Mouse (Mus musculus) common myeloid progenitor, adult 5-6 weeks (primary cell): ENCODE data around the gene Alkbh2. TPM values are rescaled to one million over a fixed set of nuclear protein-coding genes. Genes with fewer than 3 reads are reported as not detected.

ENCODE experiments used
- ATAC-seq: replicated peaks from 2 replicates; pipeline ENCODE4 v1.8.0; 2016; ENCODE audit warnings: low read depth, mild to moderate bottlenecking, moderate TSS enrichment, inconsistent platforms; ENCODE audit not compliant: poor library complexity, severe bottlenecking
- total RNA-seq: library from RNA; stranded (forward); fragments of 200-1000, 187-1606 nt; gene quantifications from 2 replicates; pipeline ENCODE4 v1.2.3, GENCODE M21; 2017

Alkbh2 gene
- total RNA-seq, 1 experiment from 2014 or later = 11.5 TPM

DNA sequence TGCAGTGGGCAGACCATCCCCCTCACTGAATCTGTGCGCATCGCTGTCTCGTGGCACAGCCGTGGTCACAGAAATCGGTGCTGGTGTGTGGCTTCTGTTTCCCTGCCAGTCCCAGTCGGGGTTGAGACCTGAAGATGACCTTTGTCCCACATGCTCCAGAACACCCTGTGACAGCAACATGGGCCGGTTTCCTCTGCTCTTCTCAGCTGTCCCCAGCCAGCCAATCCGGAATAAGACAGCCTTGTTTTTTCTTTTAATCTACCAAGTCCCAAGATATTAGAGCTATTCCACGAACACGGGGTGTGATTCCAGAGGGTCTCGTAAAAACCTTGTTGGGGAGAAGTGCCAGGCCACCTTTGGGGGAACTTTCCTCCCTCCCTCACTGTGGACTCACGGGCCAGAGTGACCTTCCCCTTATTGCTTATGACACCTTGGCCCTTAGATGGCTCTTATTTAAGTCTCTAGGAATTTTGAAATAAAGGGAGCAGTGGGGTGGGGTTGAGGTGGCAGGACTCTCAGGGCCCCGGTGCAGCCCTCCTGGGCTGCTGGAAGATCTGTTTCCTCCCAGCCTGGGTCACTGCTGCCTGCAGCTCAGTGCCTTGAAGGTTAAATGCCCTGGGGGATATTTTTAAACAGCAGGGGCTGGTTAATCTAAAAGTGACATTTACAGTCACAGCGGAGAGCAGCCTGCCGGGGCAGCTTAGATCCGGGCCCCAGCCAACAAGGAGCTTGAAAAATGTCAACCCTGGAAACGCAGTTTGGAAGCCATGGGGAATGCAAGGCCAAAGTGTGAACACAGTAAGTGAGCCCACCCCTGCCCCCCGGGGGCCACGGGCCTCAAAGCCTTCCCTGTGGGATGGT, 18.2 kb upstream of the Alkbh2 start, which contains the start of gene Acacb:
Acacb (plus strand) TSS at position 508 of the 861 bp plus-strand sequence.
- ATAC-seq = no peak

- no peak for ATAC-seq
These were observed 11.2 kb upstream of the Alkbh2 start for GRCm38 (mm10) chr5:114139175-114139574.

DNA sequence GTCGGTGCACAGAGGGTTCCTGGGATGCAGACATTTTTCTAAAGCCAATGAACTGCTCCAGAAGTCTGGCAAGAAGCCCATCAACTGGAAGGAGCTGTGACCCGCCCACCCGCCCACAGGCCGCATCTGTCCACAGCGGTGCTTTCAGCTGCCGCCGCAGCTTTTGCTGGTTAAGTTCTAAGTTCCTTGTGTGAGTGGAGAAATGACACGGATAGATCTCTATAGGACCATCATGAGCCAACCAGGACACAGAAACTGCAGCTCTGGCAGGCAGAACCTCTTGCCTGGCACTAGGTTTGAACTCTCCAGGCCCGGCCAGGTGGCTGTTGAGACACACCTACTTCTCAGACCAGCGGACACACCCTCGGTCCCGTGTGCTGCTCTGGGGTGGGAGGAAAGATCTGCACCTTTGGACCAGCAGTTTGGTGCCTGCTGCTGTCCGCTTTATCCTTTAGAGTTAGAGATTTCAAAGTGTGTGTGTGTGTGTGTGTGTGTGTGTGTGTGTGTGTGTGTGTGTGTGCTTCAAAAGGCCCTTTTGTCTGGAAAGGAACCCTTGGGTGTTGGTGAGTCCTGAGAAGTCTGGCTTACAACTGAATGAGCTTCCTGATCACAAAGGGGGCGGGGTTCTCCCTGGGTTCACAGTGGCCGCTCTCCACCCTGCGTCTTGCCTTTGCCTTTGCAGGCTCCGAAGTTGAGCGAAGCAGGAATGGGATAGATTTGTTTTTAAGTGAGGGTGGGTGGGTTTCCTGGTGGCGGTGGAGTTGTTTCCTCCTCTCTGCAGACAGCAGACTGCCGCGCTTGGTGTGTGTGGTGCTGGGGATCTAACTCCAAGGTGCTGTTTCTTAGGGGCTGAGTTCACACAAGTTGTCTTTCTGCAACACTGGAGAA, 10.5 kb upstream of the Alkbh2 start:
- ATAC-seq = no peak

- no peak for ATAC-seq
These were observed 9.7 kb upstream of the Alkbh2 start for GRCm38 (mm10) chr5:114137481-114138276.

DNA sequence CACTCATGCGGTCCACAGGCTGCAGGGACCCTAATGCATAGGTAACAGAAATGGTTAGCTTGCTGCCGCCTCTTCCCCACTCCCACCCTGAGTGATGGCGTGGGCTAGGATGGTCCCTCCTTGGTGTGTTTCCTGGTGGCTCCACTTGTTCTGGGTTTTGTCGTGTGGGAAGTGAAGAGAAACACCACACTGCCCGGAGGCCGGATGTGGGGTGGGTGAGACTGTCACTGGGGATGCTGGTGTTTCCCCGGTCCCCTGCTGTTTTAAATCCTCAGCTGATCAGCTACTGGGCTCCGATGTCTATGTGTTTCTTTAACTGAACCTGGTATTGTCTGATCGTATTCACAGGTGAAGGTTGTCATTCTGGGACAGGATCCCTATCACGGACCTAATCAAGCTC, 7.5 kb upstream of the Alkbh2 start:
- no peak for ATAC-seq

DNA sequence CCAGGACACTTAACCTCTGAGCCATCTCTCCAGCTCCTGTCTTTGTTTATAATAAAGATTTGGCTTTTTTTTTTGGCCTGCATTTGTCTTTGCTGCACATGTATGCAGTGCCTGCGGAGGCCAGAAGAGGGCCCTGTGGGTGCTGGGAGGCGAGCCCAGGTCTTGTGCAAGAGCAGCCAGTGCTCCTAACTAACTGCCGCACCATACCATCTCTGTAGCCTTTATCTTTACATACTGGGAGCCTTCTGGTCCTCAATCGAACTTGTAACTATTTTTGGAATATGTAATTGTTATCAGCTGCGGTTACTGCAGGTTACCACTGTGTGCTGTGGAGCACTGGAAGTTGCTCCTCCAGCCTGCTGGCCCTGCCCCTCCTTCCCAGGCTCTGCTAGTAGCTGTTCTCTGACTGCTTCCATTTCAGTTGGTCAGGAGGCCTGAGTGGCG, 6.1 kb upstream of the Alkbh2 start:
- peak; percentile 61 for ATAC-seq

- ATAC-seq = no peak
These were observed 4.8 kb upstream of the Alkbh2 start for GRCm38 (mm10) chr5:114132841-114133240.

DNA sequence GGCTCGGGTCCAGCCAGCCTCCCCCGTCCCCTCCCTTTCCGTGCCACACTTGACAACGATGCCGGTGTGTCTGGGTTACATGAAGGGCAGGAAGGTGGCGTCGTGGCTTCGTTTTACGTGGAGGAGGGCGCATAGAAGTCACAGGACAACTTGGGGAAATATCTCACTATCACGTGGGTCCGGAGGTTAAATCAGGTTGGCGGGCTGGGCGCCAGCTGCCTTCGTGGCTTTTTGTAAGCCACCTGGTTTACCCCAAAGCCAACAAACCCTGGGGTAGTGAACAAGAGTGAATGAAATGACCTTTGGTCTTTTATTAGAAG, 3.5 kb upstream of the Alkbh2 start:
- no peak for ATAC-seq

GRCm38 (mm10) chr5:114130698-114131520, 2.9 kb upstream of the Alkbh2 start:
- ATAC-seq = peak; percentile 73

DNA sequence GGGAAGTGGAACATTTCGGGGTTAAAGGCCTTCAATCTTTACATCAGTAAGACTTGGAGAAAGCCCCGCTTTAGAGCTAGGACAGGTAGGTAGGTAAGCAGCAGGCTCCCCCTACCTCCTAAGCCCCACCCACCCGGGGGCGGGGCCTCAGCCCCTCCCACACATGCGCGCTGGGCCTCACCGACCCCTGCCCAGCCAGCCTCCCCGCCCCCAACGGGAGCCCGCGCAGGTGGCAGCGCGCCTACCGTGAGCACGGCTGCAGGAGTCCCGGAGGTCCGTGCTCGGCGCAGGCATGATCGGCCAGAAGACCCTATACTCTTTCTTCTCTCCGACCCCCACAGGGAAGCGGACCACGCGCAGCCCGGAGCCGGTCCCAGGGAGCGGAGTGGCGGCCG, 2.2 kb upstream of the Alkbh2 start, which contains the start of gene Ung:
Ung (plus strand) TSS at position 176 of the 395 bp plus-strand sequence.
- ATAC-seq = no peak

DNA sequence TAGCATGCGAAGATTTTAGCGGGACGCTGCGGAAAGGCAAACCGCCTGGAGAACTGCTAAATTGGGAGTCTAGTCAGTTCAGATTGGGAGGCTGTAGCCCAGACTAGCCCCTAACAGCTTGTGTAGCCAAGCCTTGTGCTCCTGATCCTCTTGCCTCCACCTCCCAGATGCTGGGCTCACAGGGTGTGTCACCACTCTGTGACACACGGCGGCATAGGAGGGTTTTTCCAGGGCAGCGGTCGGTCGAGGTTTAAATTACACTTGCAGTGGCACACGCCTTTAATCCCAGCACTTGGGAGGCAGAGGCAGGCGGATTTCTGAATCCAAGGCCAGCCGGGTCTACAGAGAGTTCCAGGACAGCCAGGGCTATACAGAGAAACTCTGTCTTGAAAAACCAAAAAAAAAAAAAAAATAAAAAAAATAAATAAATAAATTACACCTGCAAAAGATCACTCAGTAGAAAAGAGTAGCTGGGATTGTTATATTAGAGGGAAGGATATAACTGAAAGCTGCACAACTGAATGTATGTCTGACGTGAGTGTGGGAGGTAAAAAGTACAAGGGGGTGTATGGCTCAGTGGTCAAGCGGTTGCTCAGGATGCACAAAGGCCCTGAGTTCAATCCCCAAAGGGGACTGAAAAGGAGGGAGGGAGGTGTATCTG, 1.7 kb upstream of the Alkbh2 start:
- ATAC-seq = no peak

DNA sequence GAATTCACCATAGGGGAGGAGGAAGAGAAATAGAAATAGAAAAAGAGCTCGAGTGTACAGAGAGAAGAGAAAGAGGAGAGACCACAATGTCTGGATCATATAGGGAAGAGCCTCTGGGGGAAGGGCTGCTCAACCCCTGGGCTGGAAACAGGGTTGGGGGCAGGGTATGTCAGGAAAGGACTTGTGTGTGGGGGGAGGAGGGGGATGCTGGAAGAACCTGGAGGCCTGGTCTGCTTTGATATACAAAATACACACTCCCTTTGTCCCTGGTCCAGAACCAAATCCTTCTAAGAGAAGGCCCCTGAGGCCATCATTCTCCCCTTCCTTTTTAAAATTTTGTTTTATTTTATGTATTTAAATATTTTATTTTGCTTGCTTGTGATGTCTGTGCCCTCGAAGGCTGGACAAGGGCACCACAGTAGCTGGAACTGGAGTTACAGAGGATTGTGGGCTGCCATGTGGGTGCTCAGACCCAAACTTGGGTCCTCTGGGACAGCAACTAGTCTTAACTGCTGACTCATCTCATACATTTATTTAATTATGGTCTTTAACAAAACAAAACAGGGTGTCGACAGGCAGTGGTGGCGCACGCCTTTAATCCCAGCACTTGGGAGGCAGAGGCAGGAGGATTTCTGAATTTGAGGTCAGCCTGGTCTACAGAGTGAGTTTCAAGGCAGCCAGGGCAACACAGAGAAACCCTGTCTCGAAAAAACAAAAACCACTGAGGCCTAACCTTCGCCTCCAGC, 1.3 kb downstream of the Alkbh2 start:
- no peak for ATAC-seq

DNA sequence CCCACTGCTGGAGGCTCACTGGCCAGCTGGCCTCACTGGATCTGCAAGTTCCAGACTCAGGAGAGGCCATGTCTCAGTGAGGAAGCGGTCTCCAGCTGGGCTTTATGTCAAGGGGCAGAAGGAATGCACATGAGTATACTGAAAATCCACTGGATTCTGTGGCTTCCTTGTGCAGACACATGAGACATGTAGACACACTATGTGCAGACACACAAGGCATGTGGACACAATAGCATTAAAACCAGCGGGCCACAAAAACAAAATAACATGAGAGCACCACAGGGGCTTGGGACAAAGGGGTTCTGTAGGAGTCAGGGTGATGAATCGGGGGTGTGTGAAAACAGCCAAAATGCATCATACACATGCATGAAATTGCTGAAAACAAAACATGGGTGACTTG, 2.0 kb downstream of the Alkbh2 start:
- ATAC-seq = no peak

GRCm38 (mm10) chr5:114119806-114120205, 8.2 kb downstream of the Alkbh2 start:
- ATAC-seq = no peak

GRCm38 (mm10) chr5:114116586-114116985, 11.4 kb downstream of the Alkbh2 start:
- no peak for ATAC-seq

DNA sequence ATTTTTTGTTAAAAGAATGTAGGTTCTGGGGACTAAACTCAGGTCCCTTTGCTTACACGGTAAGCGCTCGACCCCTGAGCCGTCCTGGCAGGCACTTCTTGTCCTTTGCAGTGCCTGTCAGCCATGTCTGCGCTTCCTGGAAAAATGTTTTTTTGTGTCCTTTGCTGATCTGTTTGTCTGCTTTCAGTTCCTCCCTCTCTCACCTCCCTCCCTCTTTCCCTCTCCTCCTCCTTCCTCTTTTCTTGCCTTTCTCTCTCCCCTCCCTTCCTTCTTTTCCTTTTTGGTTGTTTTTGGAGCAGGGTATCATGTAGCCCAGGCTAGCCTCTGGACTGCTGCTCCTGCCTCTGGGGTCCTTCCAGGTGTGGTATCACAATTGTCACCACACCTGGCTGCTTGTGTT, 13.0 kb downstream of the Alkbh2 start:
- ATAC-seq = peak; percentile 32; the same call in 1 of the 2 replicates

DNA sequence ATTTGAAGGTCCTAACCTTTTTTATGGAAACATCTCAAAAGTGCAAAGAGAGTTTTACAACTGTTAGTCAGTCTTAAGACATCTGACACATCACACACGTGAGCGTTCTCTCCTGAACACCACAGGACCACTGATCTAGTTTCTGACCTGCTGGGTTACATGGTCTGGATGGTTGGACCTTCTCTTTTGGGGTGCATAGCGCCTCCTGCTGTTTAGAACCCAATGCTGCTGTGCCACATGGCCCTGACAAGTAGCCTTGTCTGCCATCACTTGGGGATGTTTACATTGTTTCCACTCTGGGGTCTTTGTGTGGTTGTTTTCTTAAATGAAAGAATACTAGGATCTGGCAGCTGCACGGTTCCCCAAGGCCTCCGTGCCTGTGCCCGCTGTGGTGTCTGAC, 14.7 kb downstream of the Alkbh2 start:
- ATAC-seq = no peak

DNA sequence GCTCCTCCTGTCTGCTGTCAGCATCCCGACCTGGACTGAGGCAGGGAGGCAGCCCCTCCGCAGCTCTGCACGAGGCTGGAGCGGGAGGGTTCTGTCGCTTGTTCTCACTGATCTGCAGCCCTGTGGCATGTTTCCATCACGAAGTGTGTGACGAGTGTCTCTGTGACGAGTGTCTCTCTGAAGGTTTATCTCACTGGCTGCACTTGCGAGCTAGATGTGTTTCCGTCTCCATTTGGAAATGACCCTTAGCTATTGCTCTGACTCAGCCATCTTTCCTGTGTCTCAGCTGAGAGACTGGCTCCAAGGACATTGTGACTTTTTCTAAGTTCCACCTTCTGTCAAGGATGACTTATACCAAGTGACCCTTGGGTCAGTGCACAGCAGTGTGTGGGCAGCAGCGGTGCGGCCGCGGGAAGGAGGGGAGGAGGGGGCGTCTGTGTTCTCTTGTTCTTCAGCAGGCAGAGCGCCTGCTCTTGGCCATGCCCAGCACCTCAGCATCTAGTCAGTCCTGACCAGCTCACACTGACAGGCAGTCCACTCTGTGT, 21.6 kb downstream of the Alkbh2 start:
- ATAC-seq = no peak
